Comparison of ENCODE assay signal across 8 mouse cellular contexts in genomic region chr6:141433917-141434756, GRCm38 (mm10).
DNase-seq lines count a peak whose midpoint lies in the region; TF ChIP-seq lines count a peak whose summit lies in the region.

No protein-coding gene starts in this region.

- intact Hi-C loops in left cerebral cortex, postnatal 14 days (cut with DNase I), result no loop called here

- no peak for TF ChIP-seq CTCF in brain, embryonic 14.5 days (IDR thresholded peaks at IDR 0.05; ENCODE audit: borderline replicate concordance, extremely low read depth, insufficient read depth, insufficient read length)

- DNase-seq in cerebellum, postnatal 14 days, result peak; percentile 25 to 28
- no peak for DNase-seq in cerebellum, postnatal 36 days
- DNase-seq in brain, embryonic 14.5 days (ENCODE audit: low read depth), result peak; percentile 93
- peak; percentile 49 to 50 for DNase-seq in frontal cortex, postnatal 36 days (ENCODE audit: low spot score in 2 of 2)
- peak; percentile 52 to 59 for DNase-seq in left cerebral cortex, postnatal 14 days (ENCODE audit: low spot score in 2 of 2)
- peak; percentile 41 for DNase-seq in retina, embryonic 14.5 days (ENCODE audit: low spot score)
- no peak for DNase-seq in ovary, postnatal 36 days (ENCODE audit: low spot score)
- no peak for DNase-seq in spleen, postnatal 36 days (ENCODE audit: low spot score in 2 of 2)

- no peak for TF ChIP-seq POLR2A in brain, embryonic 14.5 days (IDR thresholded peaks at IDR 0.05; ENCODE audit: borderline replicate concordance, extremely low read depth, insufficient read depth, insufficient read length, poor library complexity, severe bottlenecking)

Comparison
In these comparisons a context has a peak if more than half of its experiments do, and no peak if none do; other contexts are left out.
1. DNase-seq: peak in cerebellum, postnatal 14 days (2 of 2), brain, embryonic 14.5 days (single experiment), frontal cortex, postnatal 36 days (2 of 2), left cerebral cortex, postnatal 14 days (2 of 2) and retina, embryonic 14.5 days (single experiment); none in cerebellum, postnatal 36 days (0 of 2), ovary, postnatal 36 days (single experiment) and spleen, postnatal 36 days (0 of 2).